Mouse (Mus musculus) embryonic facial prominence, embryonic 12.5 days (tissue): ENCODE results near the gene Chrd. TPM values are rescaled to one million over a fixed set of nuclear protein-coding genes. Genes with fewer than 3 reads are reported as not detected.

Experiments
- ATAC-seq: fragments of 200-750 bp; cut with Nextera tagmentation; 2 replicates; pipeline ENCODE4 v1.8.0; 2017; ENCODE audit not compliant: insufficient number of reproducible peaks, insufficient read depth, low FRiP score, low TSS enrichment
- H3K27ac ChIP-seq: fragments of 300-500 bp; sonication (generic); 2 replicates; pipeline ENCODE4 v1.5.1; 2016; ENCODE audit warnings: mild to moderate bottlenecking
- H3K27me3 ChIP-seq: fragments of 300-500 bp; sonication (generic); 2 replicates; pipeline ENCODE4 v1.6.1; 2016; ENCODE audit warnings: mild to moderate bottlenecking, moderate library complexity
- H3K36me3 ChIP-seq: fragments of 300-500 bp; sonication (generic); 2 replicates; pipeline ENCODE4 v1.6.1; 2016; ENCODE audit warnings: mild to moderate bottlenecking
- H3K4me1 ChIP-seq: fragments of 300-500 bp; sonication (generic); 2 replicates; pipeline ENCODE4 v1.6.1; 2016
- H3K4me2 ChIP-seq: fragments of 300-500 bp; sonication (generic); replicated peaks from 2 replicates; pipeline ENCODE4 v1.6.1; 2016; ENCODE audit warnings: mild to moderate bottlenecking, moderate library complexity
- H3K4me3 ChIP-seq: fragments of 300-500 bp; sonication (generic); 2 replicates; pipeline ENCODE4 v1.5.1; 2016; ENCODE audit warnings: mild to moderate bottlenecking
- H3K9ac ChIP-seq: fragments of 300-500 bp; sonication (generic); 2 replicates; pipeline ENCODE4 v1.6.1; 2016; ENCODE audit warnings: mild to moderate bottlenecking, moderate library complexity
- H3K9me3 ChIP-seq: fragments of 300-500 bp; sonication (generic); 2 replicates; pipeline ENCODE4 v1.6.1; 2016; ENCODE audit warnings: mild to moderate bottlenecking, moderate library complexity
- WGBS: fragments of 180-500 bp; shearing (Covaris S2); methylation state at CpG from one replicate; pipeline ENCODE4 v1.1.7; 2016; 5-methylcytosine and 5-hydroxymethylcytosine counted together
- polyA plus RNA-seq: library from polyadenylated mRNA; unstranded; fragments of >200 nt; fragmentation: Nextera tagmentation; extraction: Ambion mirVana; gene quantifications from 2 replicates; pipeline ENCODE4 v1.2.1, GENCODE M21; 2016

Gene Chrd
- polyA plus RNA-seq, 1 experiment from 2014 or later: 4.7 TPM

- 86% methylated on average over 7 of the region's 7 CpGs for WGBS
- Histone ChIP-seq H3K36me3 (peaks cover 41% of the 10 kb centered on the region), H3K27me3 (no peaks in the 10 kb centered on the region), H3K4me3 (no peak overlapping the region), H3K9me3 (no peaks in the 10 kb centered on the region), H3K9ac (no peak overlapping the region), H3K4me1 (peaks cover 19% of the 10 kb centered on the region), H3K27ac (no peak overlapping the region), H3K4me2 (no peak overlapping the region)
- no peak for ATAC-seq
Measured at GRCm38 (mm10) chr16:20712889-20713288, 20.0 kb upstream of the Chrd start.

DNA sequence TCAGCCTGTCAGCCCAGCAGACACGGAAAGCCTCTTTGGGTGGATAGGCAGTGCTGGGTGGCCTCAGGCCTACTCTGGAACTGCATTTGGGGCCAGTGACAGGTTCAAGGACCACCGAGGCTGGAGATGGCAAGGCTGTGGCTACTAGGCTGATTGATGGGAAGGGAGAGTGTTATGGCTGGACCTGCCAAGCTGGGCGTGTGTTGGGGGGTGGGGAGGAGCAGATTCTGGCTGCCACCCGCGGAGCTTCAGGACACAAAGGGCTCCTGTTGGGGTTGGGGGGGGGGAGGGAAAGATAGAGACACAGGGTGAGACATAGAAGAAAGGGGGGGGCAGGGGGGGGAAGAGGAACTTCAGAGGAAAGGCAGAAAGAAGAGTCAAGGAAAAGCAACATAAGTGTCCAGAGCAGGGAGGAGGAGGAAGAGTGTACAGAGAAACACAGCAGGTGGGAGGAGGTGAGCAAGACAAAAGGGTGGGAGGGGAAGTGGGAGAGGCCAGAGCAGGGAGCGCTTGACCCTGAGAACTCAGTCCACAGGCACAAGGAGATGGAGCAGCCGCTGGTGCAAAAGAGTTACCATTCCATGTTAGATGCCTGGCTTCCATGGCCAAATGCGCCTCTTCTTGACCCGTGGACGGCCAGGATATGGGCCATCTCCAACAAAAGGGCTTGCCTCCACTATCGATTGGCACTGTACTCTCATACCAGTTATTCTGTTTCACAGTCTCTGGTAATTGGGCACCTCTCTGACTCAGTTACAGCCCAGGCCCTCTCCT, 18.4 kb upstream of the Chrd start:
- peak overlapping the region; percentile 79 for H3K4me2 ChIP-seq
- H3K27me3 ChIP-seq: no peaks in the 10 kb centered on the region
- peak overlapping the region; percentile 58 for H3K4me3 ChIP-seq
- WGBS: 41% methylated on average over 11 of the region's 11 CpGs
- peaks cover 34% of the 10 kb centered on the region for H3K36me3 ChIP-seq
- no peak overlapping the region for H3K27ac ChIP-seq
- no peaks in the 10 kb centered on the region for H3K9me3 ChIP-seq
- peak overlapping the region; percentile 60; the same call in 1 of the 2 replicates for H3K9ac ChIP-seq
- H3K4me1 ChIP-seq: peaks cover 26% of the 10 kb centered on the region
- ATAC-seq: no peak

DNA sequence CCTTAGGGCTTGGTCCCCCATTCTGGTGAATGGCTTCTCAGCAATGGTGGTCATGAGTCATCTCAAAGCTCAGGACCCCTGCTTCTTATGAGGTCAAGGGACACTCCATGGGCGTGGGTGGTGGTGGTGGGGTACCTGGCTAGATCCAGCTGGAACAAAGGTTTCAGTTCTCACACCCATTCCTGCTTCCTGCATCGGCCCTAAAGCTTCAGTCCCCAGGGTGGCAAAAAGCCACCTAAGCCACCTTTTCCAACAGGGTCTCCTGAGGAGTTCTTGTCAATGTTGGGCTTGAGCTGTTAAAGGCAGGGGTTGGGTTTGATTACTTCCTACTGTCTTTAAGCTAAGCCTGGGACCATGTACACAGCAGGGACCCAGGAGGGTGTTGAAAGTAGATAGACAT, 17.8 kb upstream of the Chrd start:
- Histone ChIP-seq H3K4me2 (peak overlapping the region; percentile 79), H3K27me3 (no peaks in the 10 kb centered on the region), H3K27ac (no peak overlapping the region), H3K9ac (peak overlapping the region; percentile 60), H3K36me3 (peaks cover 32% of the 10 kb centered on the region), H3K4me1 (peaks cover 26% of the 10 kb centered on the region), H3K4me3 (peak overlapping the region; percentile 58), H3K9me3 (no peaks in the 10 kb centered on the region)
- 59% methylated on average over 2 of the region's 2 CpGs for WGBS
- ATAC-seq: no peak

DNA sequence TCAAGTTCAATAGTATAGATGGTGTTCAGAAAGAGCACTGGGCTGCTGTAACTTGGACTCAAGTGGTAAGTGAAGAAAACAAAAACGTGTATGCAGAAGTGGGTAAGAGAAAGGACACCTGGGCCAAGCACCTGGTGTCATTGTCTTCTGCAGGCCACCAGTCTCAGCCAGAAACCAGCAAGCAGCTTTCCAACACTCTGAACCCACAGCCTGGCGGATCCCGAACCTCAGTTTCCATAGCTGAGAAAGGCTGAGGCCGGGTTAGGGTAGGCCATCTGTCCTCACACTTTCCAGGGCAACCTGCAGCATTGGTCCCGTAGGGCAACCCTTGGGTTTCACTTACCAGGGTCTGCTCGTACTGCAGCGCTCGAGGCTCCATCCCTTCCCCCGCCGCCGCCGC, 17.4 kb upstream of the Chrd start:
- Histone ChIP-seq H3K27ac (peak overlapping the region; percentile 95), H3K9ac (peak overlapping the region; percentile 60), H3K9me3 (no peaks in the 10 kb centered on the region), H3K36me3 (peaks cover 32% of the 10 kb centered on the region), H3K27me3 (no peaks in the 10 kb centered on the region), H3K4me3 (peak overlapping the region; percentile 58), H3K4me1 (peaks cover 26% of the 10 kb centered on the region), H3K4me2 (peak overlapping the region; percentile 79)
- ATAC-seq: no peak
- WGBS: under 1% methylated on average over 12 of the region's 12 CpGs

- Histone ChIP-seq H3K27me3 (no peaks in the 10 kb centered on the region), H3K4me3 (peak overlapping the region; percentile 58), H3K9me3 (no peaks in the 10 kb centered on the region), H3K36me3 (peaks cover 28% of the 10 kb centered on the region), H3K27ac (peak overlapping the region; percentile 95), H3K9ac (peak overlapping the region; percentile 60), H3K4me2 (peak overlapping the region; percentile 79), H3K4me1 (peaks cover 26% of the 10 kb centered on the region)
- ATAC-seq: peak; percentile 85
- WGBS: under 1% methylated on average over 65 of the region's 68 CpGs
Measured at GRCm38 (mm10) chr16:20715976-20716840, 16.7 kb upstream of the Chrd start.

DNA sequence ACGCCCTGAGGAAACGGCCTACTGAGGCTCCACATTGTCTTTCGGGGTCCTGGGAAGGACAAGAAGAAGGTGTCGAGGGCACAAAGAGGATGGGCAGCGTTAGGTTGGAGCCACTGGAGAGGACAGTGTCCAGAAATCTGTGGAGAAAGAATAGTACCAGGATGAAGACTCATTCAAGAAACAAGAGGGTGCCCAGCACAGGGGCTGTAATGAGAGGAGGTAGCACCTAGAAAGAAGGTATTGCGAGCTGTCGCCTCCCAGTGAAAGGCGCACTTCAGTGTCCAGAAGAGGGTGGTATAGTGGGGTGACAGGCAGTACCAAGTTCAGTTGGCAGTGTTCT, 16.1 kb upstream of the Chrd start:
- Histone ChIP-seq H3K9ac (peak overlapping the region; percentile 60), H3K9me3 (no peaks in the 10 kb centered on the region), H3K27ac (peak overlapping the region; percentile 95), H3K4me1 (peaks cover 26% of the 10 kb centered on the region), H3K36me3 (peaks cover 27% of the 10 kb centered on the region), H3K4me3 (peak overlapping the region; percentile 58), H3K4me2 (peak overlapping the region; percentile 79), H3K27me3 (no peaks in the 10 kb centered on the region)
- ATAC-seq: no peak
- WGBS: under 1% methylated on average over 8 of the region's 8 CpGs

DNA sequence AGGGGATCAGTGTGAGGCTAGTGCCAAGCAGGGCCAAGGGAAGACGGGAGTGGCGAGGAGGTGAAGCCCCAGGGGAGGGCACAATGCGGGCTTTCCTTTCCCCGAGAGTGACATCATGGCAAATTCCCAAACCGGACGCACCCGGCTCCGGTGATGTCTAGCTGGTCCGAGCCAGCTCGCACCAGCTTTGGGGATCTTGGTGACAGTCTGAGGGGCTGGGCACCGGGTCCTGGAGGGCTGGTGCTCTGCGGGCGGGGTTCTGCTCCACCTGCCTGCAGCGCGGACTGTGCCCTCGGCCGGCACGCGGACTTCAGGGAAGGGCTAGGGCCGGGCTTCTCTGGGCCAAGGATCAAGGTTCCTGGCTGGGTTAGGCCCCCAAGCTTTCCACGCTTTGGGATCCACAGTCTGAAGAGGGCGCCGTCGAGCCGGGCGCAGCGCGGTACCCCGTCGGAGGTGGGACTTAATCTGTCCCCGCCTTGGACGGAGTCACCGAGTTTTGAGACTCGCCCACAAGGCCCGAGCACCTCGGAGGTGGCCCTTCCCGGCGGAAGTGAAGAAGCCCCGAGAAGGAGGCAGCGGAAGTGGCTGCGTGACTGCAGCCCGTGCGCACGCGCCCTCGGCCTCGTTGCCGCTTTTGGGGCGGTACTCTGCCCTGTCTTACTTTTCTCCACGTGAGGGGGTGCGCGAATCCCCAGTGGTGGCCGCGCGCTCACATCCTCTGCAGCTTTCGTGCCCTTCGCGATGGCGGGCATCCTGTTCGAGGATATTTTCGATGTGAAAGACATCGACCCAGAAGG, 15.5 kb upstream of the Chrd start, which contains the start of the genes Polr2h and Clcn2:
Gene Polr2h (plus strand): TSS at position 485 of the 797 bp plus-strand sequence.
Gene Clcn2 (minus strand): TSS at position 566 of the 797 bp plus-strand sequence.
- Histone ChIP-seq H3K27me3 (no peaks in the 10 kb centered on the region), H3K9me3 (no peaks in the 10 kb centered on the region), H3K4me3 (peak within 1 kb of the TSS; percentile 58), H3K27ac (peak within 1 kb of the TSS; percentile 95), H3K4me1 (peaks cover 26% of the 10 kb centered on the region), H3K36me3 (peaks cover 25% of the 10 kb centered on the region), H3K4me2 (peak within 1 kb of the TSS; percentile 79), H3K9ac (peak within 1 kb of the TSS; percentile 60)
- ATAC-seq: peak; percentile 76
- under 1% methylated on average over 62 of the region's 62 CpGs for WGBS

- 2% methylated on average over 18 of the region's 18 CpGs for WGBS
- Histone ChIP-seq H3K27ac (peak overlapping the region; percentile 95), H3K4me1 (peaks cover 26% of the 10 kb centered on the region), H3K9ac (peak overlapping the region; percentile 60), H3K4me3 (peak overlapping the region; percentile 58), H3K4me2 (peak overlapping the region; percentile 79), H3K27me3 (no peaks in the 10 kb centered on the region), H3K36me3 (peaks cover 19% of the 10 kb centered on the region), H3K9me3 (no peaks in the 10 kb centered on the region)
- no peak; the same call in 1 of the 2 replicates for ATAC-seq
Measured at GRCm38 (mm10) chr16:20717978-20718670, 14.8 kb upstream of the Chrd start.

DNA sequence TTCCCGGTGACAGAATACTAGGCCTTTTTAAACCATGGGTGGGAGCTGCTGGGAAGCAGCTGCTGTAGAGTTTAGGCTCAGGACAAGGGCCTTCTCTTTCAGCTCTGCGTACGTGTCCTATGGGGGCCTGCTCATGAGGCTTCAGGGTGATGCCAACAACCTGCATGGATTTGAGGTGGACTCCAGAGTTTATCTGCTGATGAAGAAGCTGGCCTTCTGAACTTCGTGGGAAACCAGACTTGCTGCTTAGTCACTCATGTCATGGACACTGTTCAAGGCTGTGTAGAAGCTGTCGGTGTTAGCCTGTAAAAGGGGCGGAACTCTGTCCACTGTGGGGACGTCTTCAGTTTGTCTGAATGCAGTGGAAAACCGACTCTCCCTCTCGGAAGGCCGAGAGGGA, 11.1 kb upstream of the Chrd start:
- Histone ChIP-seq H3K9ac (no peak overlapping the region), H3K4me2 (no peak overlapping the region), H3K9me3 (no peaks in the 10 kb centered on the region), H3K4me3 (no peak overlapping the region), H3K27ac (no peak overlapping the region), H3K27me3 (no peaks in the 10 kb centered on the region), H3K4me1 (peaks cover 6% of the 10 kb centered on the region), H3K36me3 (peaks cover 15% of the 10 kb centered on the region)
- WGBS: 84% methylated on average over 10 of the region's 10 CpGs
- no peak for ATAC-seq

DNA sequence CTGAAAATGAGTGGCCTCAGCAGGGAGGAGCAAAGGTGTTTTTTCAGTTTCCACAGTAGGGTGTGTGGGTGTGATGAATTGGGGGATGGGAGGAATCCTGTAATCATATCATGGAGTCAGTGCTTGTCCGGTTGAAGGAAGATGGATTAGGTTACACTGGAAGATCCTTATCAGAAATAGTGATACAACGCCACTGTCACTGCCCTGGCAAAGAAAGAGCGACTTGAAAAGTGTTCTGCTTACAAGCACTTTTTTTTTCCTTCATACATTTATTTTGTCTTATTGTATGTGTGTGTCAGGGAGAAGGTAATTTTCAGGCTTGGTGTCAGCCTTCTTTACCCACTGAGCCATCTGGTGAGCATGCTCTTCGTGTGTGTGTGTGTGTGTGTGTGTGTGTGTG, 10.2 kb upstream of the Chrd start:
- ATAC-seq: no peak
- Histone ChIP-seq H3K36me3 (peaks cover 15% of the 10 kb centered on the region), H3K4me1 (peaks cover 6% of the 10 kb centered on the region), H3K27ac (no peak overlapping the region), H3K9me3 (no peaks in the 10 kb centered on the region), H3K4me3 (no peak overlapping the region), H3K9ac (no peak overlapping the region), H3K27me3 (no peaks in the 10 kb centered on the region), H3K4me2 (no peak overlapping the region)
- WGBS: 63% methylated on average over 4 of the region's 4 CpGs

DNA sequence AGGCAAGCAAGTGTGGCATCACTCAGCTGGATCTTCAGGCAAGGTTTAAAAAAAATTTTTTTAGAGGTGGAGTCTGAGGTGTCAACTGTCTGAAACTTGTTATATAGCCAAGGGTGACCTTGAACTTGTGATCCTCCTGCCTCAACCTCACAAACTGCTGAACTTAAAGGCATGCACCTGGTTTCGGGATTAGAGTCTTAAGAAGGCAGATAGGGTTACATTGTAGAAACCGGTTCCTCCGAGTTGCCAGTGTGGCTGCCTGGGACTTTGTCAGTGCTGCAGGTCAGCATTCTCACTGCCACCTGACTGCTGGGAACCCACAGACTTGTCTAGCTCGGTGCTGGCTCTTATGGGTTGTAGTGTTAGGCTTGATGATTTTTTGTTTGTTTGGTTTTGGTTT, 9.7 kb upstream of the Chrd start:
- Histone ChIP-seq H3K27me3 (no peaks in the 10 kb centered on the region), H3K4me3 (no peak overlapping the region), H3K4me2 (no peak overlapping the region), H3K9ac (no peak overlapping the region), H3K9me3 (no peaks in the 10 kb centered on the region), H3K4me1 (peaks cover 6% of the 10 kb centered on the region), H3K36me3 (peaks cover 15% of the 10 kb centered on the region), H3K27ac (no peak overlapping the region)
- no peak for ATAC-seq
- WGBS: 33% methylated on average over 4 of the region's 4 CpGs
